Mouse (Mus musculus) layer of hippocampus, postnatal 36 days (tissue): Measurements from ENCODE around the gene Il20rb. TPM values are rescaled to one million over a fixed set of nuclear protein-coding genes. Genes with fewer than 3 reads are reported as not detected.

ENCODE experiments used
- DNase-seq, 2 experiments: peaks; one replicate each; pipeline ENCODE4 v3.0.0; 2022
- total RNA-seq, 2 experiments: library from RNA; stranded (reverse); gene quantifications; 2 replicates each; pipeline ENCODE4 v1.2.3; 2021

Il20rb gene
- 1 to 10 TPM; 4.4 to 6.3 TPM for total RNA-seq

DNA sequence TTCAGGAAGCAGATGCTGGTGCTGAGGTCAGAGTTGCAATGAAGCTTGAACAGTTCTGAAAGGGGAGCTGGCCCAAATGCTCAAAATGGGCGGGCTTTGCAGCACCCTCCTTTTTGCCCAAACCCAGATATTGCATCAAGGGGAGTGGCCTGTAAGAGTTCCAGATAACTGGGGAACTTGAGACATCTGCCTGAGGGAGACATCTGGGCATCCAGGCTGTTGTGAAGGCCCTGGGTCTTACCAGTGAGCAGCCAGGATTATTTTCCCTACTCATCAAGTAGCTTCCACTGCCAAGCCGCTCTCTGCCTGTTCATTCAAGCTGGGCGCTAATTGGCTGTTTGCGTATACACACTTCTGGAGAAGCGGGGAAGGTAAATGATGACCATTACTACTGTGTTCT lies at the start of gene Il20rb:
TSS of gene Il20rb (minus strand) at position 358 of the 400 bp plus-strand sequence.
- no peak for DNase-seq

GRCm38 (mm10) chr9:100535618-100536262 lies 49.2 kb upstream of the Il20rb start:
- no peak for DNase-seq

DNA sequence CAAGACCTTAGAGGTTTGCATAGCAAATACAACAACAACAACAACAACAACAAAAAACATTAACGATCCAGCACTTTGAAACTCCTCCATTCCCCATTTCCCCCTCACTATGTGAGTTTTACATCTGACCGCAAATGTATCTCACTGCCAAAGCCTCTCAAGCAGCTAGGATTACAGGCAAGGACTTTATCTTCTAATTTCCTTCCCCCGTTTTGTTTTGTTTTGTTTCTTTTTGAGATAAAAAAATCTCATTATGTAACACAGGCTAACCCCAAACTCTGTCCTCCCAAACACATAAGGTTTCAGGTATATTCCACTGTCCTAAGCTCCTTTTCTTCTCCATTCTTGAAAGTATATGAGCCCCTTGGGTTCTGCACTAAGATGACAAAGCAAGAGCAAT lies 48.1 kb upstream of the Il20rb start:
- DNase-seq = no peak

DNA sequence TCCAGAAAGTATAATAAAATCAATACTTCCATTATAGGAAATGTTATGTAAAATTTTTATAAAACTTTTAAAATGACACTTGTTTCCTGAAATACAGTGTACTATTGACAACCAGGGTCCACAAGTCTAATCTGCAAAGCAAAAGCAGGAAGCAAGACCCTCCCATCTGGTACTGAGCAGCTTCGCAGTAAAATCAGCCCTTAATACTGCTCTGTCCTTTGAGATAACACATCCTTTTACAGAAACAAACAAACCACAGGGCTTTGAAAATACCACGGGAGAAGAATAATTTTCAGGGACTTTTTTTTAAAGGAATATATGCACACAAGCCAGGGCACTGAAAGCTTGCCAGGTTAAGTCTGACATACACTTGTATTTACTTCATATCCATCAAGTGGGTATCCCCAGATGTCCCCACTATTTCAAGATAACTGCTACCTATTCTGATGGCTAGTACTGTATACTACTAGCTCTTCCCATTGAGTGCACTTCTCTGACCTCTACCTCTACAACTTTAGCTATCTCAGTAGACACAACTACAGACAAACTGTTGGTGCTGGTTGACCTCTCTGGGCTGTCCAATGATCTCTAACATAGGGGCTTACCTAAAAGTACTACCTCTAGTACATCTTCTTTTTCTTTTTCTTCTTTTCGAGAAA lies 46.4 kb upstream of the Il20rb start:
- DNase-seq = no peak

GRCm38 (mm10) chr9:100531296-100531695 lies 44.7 kb upstream of the Il20rb start:
- no peak for DNase-seq

DNA sequence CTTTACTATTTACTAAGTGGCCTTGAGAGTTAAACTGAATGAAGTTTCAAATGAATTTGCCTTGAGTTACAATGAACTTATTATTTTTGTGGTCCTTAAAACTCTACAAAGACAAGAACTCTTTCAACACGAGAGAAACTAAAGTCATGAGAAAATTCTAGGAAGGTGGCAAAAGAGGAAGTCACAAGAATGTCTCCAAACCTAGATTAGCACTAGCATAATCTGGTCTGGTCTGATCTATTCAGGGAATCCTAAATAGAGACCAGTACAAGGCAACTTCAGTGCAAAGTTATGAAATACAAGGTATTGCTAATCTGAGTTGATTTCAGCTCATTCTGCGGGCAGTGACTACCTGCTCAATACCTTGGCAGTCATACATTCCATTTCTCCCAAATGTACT lies 38.6 kb upstream of the Il20rb start:
- DNase-seq = no peak

- DNase-seq = no peak
Measured at GRCm38 (mm10) chr9:100522029-100522428, 35.4 kb upstream of the Il20rb start.

- no peak for DNase-seq
Measured at GRCm38 (mm10) chr9:100520586-100520985, 34.0 kb upstream of the Il20rb start.

GRCm38 (mm10) chr9:100520012-100520411 lies 33.4 kb upstream of the Il20rb start:
- no peak for DNase-seq

DNA sequence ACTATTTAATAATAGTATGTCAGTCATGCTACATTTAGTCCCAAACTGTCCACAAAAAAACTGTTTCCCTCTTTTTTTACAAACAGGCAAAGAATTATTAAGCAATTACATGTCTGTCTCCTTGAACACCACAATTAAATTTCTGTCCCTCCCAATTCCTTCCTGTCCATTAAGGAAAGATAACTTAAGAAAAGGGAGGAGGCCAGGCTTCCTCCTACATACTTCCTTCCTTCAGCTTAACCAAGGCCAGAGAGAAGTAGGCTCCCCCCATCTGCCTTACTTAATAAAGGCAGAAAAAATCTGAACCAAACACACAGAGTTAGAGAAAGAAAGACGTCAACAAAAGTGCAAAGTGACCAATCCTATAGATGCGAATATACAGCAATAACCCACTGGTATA lies 21.0 kb upstream of the Il20rb start:
- no peak for DNase-seq

- DNase-seq = no peak
Measured at GRCm38 (mm10) chr9:100506652-100507051, 20.1 kb upstream of the Il20rb start.

- no peak for DNase-seq
Measured at GRCm38 (mm10) chr9:100505498-100505897, 18.9 kb upstream of the Il20rb start.

- no peak for DNase-seq
Measured at GRCm38 (mm10) chr9:100493611-100494261, 7.1 kb upstream of the Il20rb start.

GRCm38 (mm10) chr9:100491424-100491823 lies 4.8 kb upstream of the Il20rb start:
- DNase-seq = no peak

- DNase-seq = no peak
Measured at GRCm38 (mm10) chr9:100488969-100489368, 2.4 kb upstream of the Il20rb start.

DNA sequence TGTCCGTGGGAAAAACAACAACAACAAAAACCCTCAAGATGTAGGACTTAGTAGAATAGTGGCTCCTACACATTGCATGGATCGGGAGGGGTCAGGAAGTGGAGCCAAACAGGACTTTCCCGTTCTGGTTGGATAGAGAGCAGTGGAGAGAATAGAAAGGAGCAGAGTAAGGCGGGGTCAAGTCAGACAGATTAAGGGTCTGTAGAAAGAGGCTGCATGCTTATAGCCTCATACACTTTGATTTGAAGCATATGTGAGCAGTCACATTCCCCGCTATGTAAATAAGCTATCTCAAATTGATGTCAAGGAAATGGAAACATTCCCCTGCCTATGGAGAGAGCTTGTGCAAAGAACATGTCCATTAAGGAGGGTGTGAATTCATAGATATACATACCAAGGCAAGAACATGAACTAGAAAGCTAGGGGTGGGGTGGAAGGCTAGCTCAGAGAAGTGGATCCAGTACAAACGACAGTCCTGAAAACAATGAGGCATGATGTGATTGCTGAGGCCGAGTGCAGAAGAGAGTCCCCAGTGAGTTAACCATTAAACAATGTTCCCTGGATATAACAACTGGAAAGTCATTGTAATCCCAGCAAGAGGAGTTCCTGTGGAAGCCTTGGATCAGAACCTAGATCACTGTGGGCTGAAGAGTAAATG lies 1.6 kb upstream of the Il20rb start:
- DNase-seq = no peak

DNA sequence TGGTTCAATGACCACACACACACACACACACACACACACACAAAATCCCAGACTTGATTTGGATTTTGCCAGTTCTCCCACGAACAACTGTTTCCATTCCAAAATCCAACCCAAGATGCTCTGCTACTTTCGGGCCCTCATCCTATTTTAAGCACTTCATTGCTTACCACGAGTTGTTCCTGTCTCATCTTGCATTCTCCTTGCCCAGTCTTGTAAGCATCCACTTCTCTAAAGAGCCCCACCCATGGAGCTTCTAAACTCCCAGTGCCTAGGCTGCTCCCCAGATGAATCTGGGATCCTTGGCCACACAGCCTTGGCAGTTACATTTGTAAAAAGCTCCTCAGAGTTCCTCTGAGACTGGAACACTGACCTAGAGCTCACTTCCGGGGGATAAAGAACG lies 3.3 kb downstream of the Il20rb start:
- no peak for DNase-seq

GRCm38 (mm10) chr9:100481626-100482025 lies 5.0 kb downstream of the Il20rb start:
- no peak for DNase-seq

DNA sequence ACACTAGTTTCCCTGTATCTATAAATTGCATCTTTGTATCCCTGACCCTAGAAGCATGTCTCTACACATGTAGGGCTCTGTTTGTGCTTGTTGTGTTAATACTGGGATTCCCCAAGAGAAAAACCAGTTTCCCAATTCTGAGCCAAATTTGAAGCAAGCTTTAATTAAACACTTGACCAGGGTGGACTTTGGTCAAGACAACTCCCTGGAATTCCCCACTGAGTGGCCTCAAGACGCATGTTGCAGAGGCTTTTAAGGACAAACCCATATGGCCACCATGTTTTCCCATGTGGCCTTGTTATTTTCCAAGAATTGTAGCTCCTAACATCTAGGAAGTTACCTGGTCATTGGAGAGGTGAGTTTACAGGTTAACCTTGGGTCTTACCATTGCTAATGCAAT lies 12.5 kb downstream of the Il20rb start:
- DNase-seq = no peak

- DNase-seq = no peak
Measured at GRCm38 (mm10) chr9:100473361-100473760, 13.2 kb downstream of the Il20rb start.

DNA sequence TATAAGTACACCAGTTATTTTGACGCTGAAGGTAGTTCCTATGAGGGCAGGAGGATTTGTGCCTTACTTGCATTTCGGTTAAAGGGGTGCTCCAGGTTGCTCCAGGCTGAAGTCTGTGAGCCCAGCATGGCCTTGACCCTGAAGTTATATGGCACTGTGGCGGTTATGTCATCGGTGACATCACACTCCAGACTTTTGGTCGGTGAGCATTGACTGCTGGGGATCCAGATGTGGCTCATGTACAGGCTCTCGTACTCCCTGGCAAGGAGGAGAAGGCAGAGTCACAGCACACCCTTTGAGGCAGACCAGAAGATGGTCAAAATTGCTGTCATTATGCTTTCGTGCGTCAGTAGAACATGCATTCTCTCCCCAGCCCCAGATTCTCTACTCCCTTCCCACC lies 13.7 kb downstream of the Il20rb start:
- no peak for DNase-seq

- DNase-seq = no peak
Measured at GRCm38 (mm10) chr9:100471605-100471953, 15.0 kb downstream of the Il20rb start.

GRCm38 (mm10) chr9:100470936-100471604 lies 15.5 kb downstream of the Il20rb start:
- peak in 1 of 2 experiments; percentile 23 for DNase-seq
